Mouse (Mus musculus): ENCODE measurements around the gene Serpina1d.
"Not testable (repeated sequence)": the region's sequence is repeated elsewhere in the genome, so short reads cannot be mapped to it uniquely, and the experiment has no call there.

Serpina1d gene

GRCm38 (mm10) chr12:103773246-103773851, at the start of gene Serpina1d:
Gene Serpina1d (minus strand): TSS chr12:103773592.
- not testable (repeated sequence) for DNase-seq (ENCODE audit: low spot score in 2 of 2)

- not testable (repeated sequence) for DNase-seq (ENCODE audit: low spot score in 2 of 2)
Observed at GRCm38 (mm10) chr12:103770597-103770996, 2.8 kb downstream of the Serpina1d start.

- not testable (repeated sequence) for DNase-seq (ENCODE audit: low spot score in 2 of 2)
Observed at GRCm38 (mm10) chr12:103763083-103763482, 10.3 kb downstream of the Serpina1d start.

GRCm38 (mm10) chr12:103760316-103760715, 13.1 kb downstream of the Serpina1d start:
- DNase-seq (ENCODE audit: low spot score in 2 of 2): not testable (repeated sequence)

GRCm38 (mm10) chr12:103745957-103746356, 27.4 kb downstream of the Serpina1d start:
- DNase-seq (ENCODE audit: low spot score in 2 of 2): not testable (repeated sequence)

GRCm38 (mm10) chr12:103737791-103738580, 35.4 kb downstream of the Serpina1d start:
- not testable (repeated sequence) for DNase-seq (ENCODE audit: low spot score in 2 of 2)

- not testable (repeated sequence) for DNase-seq (ENCODE audit: low spot score in 2 of 2)
Observed at GRCm38 (mm10) chr12:103735566-103735965, 37.8 kb downstream of the Serpina1d start.

- DNase-seq (ENCODE audit: low spot score in 2 of 2): not testable (repeated sequence)
Observed at GRCm38 (mm10) chr12:103735101-103735500, 38.3 kb downstream of the Serpina1d start.

All from left cerebral cortex, adult 9 months (tissue).